Mouse (Mus musculus) MEL (cell line): Measurements from ENCODE around the gene Clhc1. TPM values are rescaled to one million over a fixed set of nuclear protein-coding genes. Genes with fewer than 3 reads are reported as not detected.

ENCODE experiments used
- DNase-seq: peaks from one replicate; pipeline ENCODE4 v3.0.0; 2011; ENCODE audit warnings: low read depth, low spot score
- H3K27ac ChIP-seq: 2 replicates; pipeline ENCODE4 v1.5.1; 2012; ENCODE audit warnings: low read depth, mild to moderate bottlenecking, control low read depth, low read length, moderate library complexity; ENCODE audit not compliant: control insufficient read depth
- H3K27me3 ChIP-seq, 2 experiments: fragments of 150-350 bp in 1 of 2; sonication (generic) in 1 of 2; 2 replicates each; pipeline ENCODE4 v1.6.1; 2012; ENCODE audit warnings: low read length in 2 of 2, mild to moderate bottlenecking in 2 of 2, improper control_type of control experiment in 1 of 2, moderate library complexity in 1 of 2; ENCODE audit not compliant: insufficient read depth in 2 of 2, control insufficient read depth in 1 of 2
- H3K36me3 ChIP-seq, 2 experiments: 2 replicates each; pipeline ENCODE4 v1.6.1; 2012 to 2014; ENCODE audit warnings: low read length in 2 of 2, improper control_type of control experiment in 1 of 2, inconsistent platforms in 1 of 2, mild to moderate bottlenecking in 1 of 2; ENCODE audit not compliant: insufficient read depth in 2 of 2, control insufficient read depth in 1 of 2
- H3K4me1 ChIP-seq, 2 experiments: fragments of 150-350 bp in 1 of 2; sonication (generic) in 1 of 2; 2 replicates each; pipeline ENCODE4 v1.6.1; 2012; ENCODE audit warnings: low read length in 2 of 2, improper control_type of control experiment in 1 of 2, mild to moderate bottlenecking in 1 of 2; ENCODE audit not compliant: insufficient read depth in 2 of 2, control insufficient read depth in 1 of 2
- H3K4me3 ChIP-seq, 2 experiments: fragments of 150-350 bp in 1 of 2; sonication (generic) in 1 of 2; 2 replicates each; pipeline ENCODE4 v1.5.1; 2012; ENCODE audit warnings: low read depth in 2 of 2, low read length in 2 of 2, mild to moderate bottlenecking in 2 of 2, moderate library complexity in 2 of 2, control low read depth in 1 of 2, improper control_type of control experiment in 1 of 2; ENCODE audit not compliant: control insufficient read depth in 1 of 2, insufficient read depth in 1 of 2
- H3K79me2 ChIP-seq: 2 replicates; pipeline ENCODE4 v1.6.1; 2012; ENCODE audit warnings: mild to moderate bottlenecking, low read length, moderate library complexity; ENCODE audit not compliant: control insufficient read depth, poor library complexity, insufficient read depth
- H3K9ac ChIP-seq: 2 replicates; pipeline ENCODE4 v1.6.1; 2012; ENCODE audit warnings: low read depth, mild to moderate bottlenecking, control low read depth, low read length, moderate library complexity; ENCODE audit not compliant: control insufficient read depth, poor library complexity, severe bottlenecking
- H3K9me3 ChIP-seq: fragments of 150-350 bp; sonication (generic); replicated peaks from 2 replicates; pipeline ENCODE4 v1.6.1; 2012; ENCODE audit warnings: mild to moderate bottlenecking, low read length, improper control_type of control experiment, moderate library complexity; ENCODE audit not compliant: insufficient read depth
- BHLHE40 ChIP-seq: IDR thresholded peaks from 2 replicates; pipeline ENCODE4 v1.6.1; 2012; ENCODE audit warnings: low read depth, mild to moderate bottlenecking, inconsistent platforms, low read length, improper control_type of control experiment, borderline replicate concordance
- CHD1 ChIP-seq: IDR thresholded peaks from 2 replicates; pipeline ENCODE4 v1.6.1; 2012; ENCODE audit warnings: low read depth, mild to moderate bottlenecking, inconsistent platforms, low read length, improper control_type of control experiment
- CHD2 ChIP-seq: IDR thresholded peaks from 2 replicates; pipeline ENCODE4 v1.6.1; 2011; ENCODE audit warnings: low read length, improper control_type of control experiment
- CTCF ChIP-seq, 3 experiments: IDR thresholded peaks in 2 of 3; conservative IDR thresholded peaks in 1 of 3; 2 replicates each; pipeline ENCODE4 v1.5.1; 2011 to 2012; ENCODE audit warnings: low read length in 3 of 3, low read depth in 2 of 3, mild to moderate bottlenecking in 2 of 3, improper control_type of control experiment in 1 of 3, inconsistent platforms in 1 of 3, mixed read lengths in 1 of 3, moderate library complexity in 1 of 3; ENCODE audit not compliant: control insufficient read depth in 1 of 3, insufficient read depth in 1 of 3, poor library complexity in 1 of 3, severe bottlenecking in 1 of 3
- E2F4 ChIP-seq: IDR thresholded peaks from 2 replicates; pipeline ENCODE4 v1.6.1; 2011; ENCODE audit warnings: low read depth, low read length, improper control_type of control experiment, borderline replicate concordance
- ELF1 ChIP-seq: IDR thresholded peaks from 2 replicates; pipeline ENCODE4 v1.6.1; 2014; ENCODE audit warnings: low read depth, mild to moderate bottlenecking, inconsistent platforms, low read length, improper control_type of control experiment, moderate library complexity
- EP300 ChIP-seq, 2 experiments: IDR thresholded peaks; 2 replicates each; pipeline ENCODE4 v1.6.1; 2011; ENCODE audit warnings: improper control_type of control experiment in 2 of 2, low read length in 2 of 2, low read depth in 1 of 2, mild to moderate bottlenecking in 1 of 2
- ETS1 ChIP-seq: IDR thresholded peaks from 2 replicates; pipeline ENCODE4 v1.6.1; 2012; ENCODE audit warnings: low read depth, mild to moderate bottlenecking, inconsistent platforms, low read length, improper control_type of control experiment, moderate library complexity
- GABPA ChIP-seq: IDR thresholded peaks from 2 replicates; pipeline ENCODE4 v1.6.1; 2012; ENCODE audit warnings: low read depth, mild to moderate bottlenecking, inconsistent platforms, low read length, improper control_type of control experiment, moderate library complexity
- GATA1 ChIP-seq: IDR thresholded peaks from 2 replicates; pipeline ENCODE4 v1.6.1; 2011; ENCODE audit warnings: low read depth, low read length, improper control_type of control experiment
- HCFC1 ChIP-seq: IDR thresholded peaks from 2 replicates; pipeline ENCODE4 v1.6.1; 2012; ENCODE audit warnings: low read depth, mild to moderate bottlenecking, inconsistent platforms, low read length, improper control_type of control experiment, moderate library complexity
- KAT2A ChIP-seq: conservative IDR thresholded peaks from 2 replicates; pipeline ENCODE4 v1.6.1; 2012; ENCODE audit warnings: low read depth, low read length, improper control_type of control experiment, inconsistent platforms
- MAFK ChIP-seq: IDR thresholded peaks from 2 replicates; pipeline ENCODE4 v1.6.1; 2011; ENCODE audit warnings: low read depth, mild to moderate bottlenecking, low read length, improper control_type of control experiment, borderline replicate concordance
- MAX ChIP-seq: IDR thresholded peaks from 2 replicates; pipeline ENCODE4 v1.6.1; 2011; ENCODE audit warnings: low read length, improper control_type of control experiment
- MAZ ChIP-seq: IDR thresholded peaks from 2 replicates; pipeline ENCODE4 v1.6.1; 2012; ENCODE audit warnings: low read depth, mild to moderate bottlenecking, inconsistent platforms, low read length, improper control_type of control experiment
- MXI1 ChIP-seq: IDR thresholded peaks from 2 replicates; pipeline ENCODE4 v1.6.1; 2011; ENCODE audit warnings: mild to moderate bottlenecking, low read depth, low read length, improper control_type of control experiment
- MYB ChIP-seq: IDR thresholded peaks from 2 replicates; pipeline ENCODE4 v1.6.1; 2011; ENCODE audit warnings: mild to moderate bottlenecking, low read depth, low read length, improper control_type of control experiment
- NELFE ChIP-seq: IDR thresholded peaks from 2 replicates; pipeline ENCODE4 v1.6.1; 2011; ENCODE audit warnings: low read depth, low read length, improper control_type of control experiment
- NRF1 ChIP-seq: IDR thresholded peaks from 2 replicates; pipeline ENCODE4 v1.6.1; 2014; ENCODE audit warnings: low read depth, mild to moderate bottlenecking, inconsistent platforms, low read length, improper control_type of control experiment, moderate library complexity; ENCODE audit not compliant: poor library complexity, insufficient read depth, severe bottlenecking
- POLR2A ChIP-seq, 2 experiments: IDR thresholded peaks; 2 replicates each; pipeline ENCODE4 v1.6.1; 2011 to 2012; ENCODE audit warnings: low read length in 2 of 2, mild to moderate bottlenecking in 2 of 2, control low read depth in 1 of 2, improper control_type of control experiment in 1 of 2, low read depth in 1 of 2, moderate library complexity in 1 of 2; ENCODE audit not compliant: control insufficient read depth in 1 of 2, insufficient read depth in 1 of 2, poor library complexity in 1 of 2
- RAD21 ChIP-seq: IDR thresholded peaks from 2 replicates; pipeline ENCODE4 v1.6.1; 2011; ENCODE audit warnings: mild to moderate bottlenecking, low read depth, low read length, improper control_type of control experiment
- SMC3 ChIP-seq: IDR thresholded peaks from 2 replicates; pipeline ENCODE4 v1.6.1; 2011; ENCODE audit warnings: low read depth, low read length, improper control_type of control experiment
- TAL1 ChIP-seq: IDR thresholded peaks from 2 replicates; pipeline ENCODE4 v1.6.1; 2012; ENCODE audit warnings: mild to moderate bottlenecking, inconsistent platforms, low read length, moderate library complexity, mixed read lengths
- TBP ChIP-seq: IDR thresholded peaks from 2 replicates; pipeline ENCODE4 v1.8.0; 2011; ENCODE audit warnings: low read depth, low read length, improper control_type of control experiment
- TCF12 ChIP-seq: IDR thresholded peaks from 2 replicates; pipeline ENCODE4 v1.6.1; 2014; ENCODE audit warnings: low read depth, mild to moderate bottlenecking, inconsistent platforms, low read length, improper control_type of control experiment, moderate library complexity
- USF1 ChIP-seq: IDR thresholded peaks from 2 replicates; pipeline ENCODE4 v1.6.1; 2014; ENCODE audit warnings: low read depth, mild to moderate bottlenecking, inconsistent platforms, low read length, improper control_type of control experiment, moderate library complexity
- USF2 ChIP-seq, 2 experiments: IDR thresholded peaks; 2 replicates each; pipeline ENCODE4 v1.6.1; 2011 to 2012; ENCODE audit warnings: improper control_type of control experiment in 2 of 2, low read length in 2 of 2, borderline replicate concordance in 1 of 2, inconsistent platforms in 1 of 2, low read depth in 1 of 2, mild to moderate bottlenecking in 1 of 2; ENCODE audit not compliant: insufficient read depth in 1 of 2
- ZC3H11A ChIP-seq: IDR thresholded peaks from 2 replicates; pipeline ENCODE4 v1.6.1; 2012; ENCODE audit warnings: low read depth, mild to moderate bottlenecking, inconsistent platforms, low read length, improper control_type of control experiment
- ZKSCAN1 ChIP-seq: IDR thresholded peaks from 2 replicates; pipeline ENCODE4 v1.6.1; 2012; ENCODE audit warnings: low read depth, mild to moderate bottlenecking, inconsistent platforms, low read length, improper control_type of control experiment, moderate library complexity
- ZMIZ1 ChIP-seq: IDR thresholded peaks from 2 replicates; pipeline ENCODE4 v1.6.1; 2012; ENCODE audit warnings: low read depth, mild to moderate bottlenecking, inconsistent platforms, low read length, improper control_type of control experiment, moderate library complexity
- polyA plus RNA-seq, 2 experiments: library from polyadenylated mRNA; stranded (reverse) in 1 of 2; unstranded in 1 of 2; fragments of >175 nt in 1 of 2; fragments of >200 nt in 1 of 2; gene quantifications; 2 replicates each; pipeline versions ENCODE4 v1.2.1 to v1.2.4; 2012; ENCODE audit warnings: low replicate concordance in 2 of 2, low read depth in 1 of 2; ENCODE audit not compliant: insufficient read length in 2 of 2, insufficient read depth in 1 of 2, missing spikeins in 1 of 2
- total RNA-seq: library from RNA; depleted of rRNA; stranded (reverse); fragments of 300-350 nt; gene quantifications from 2 replicates; pipeline ENCODE4 v1.2.3, GENCODE M21; 2012

The Clhc1 gene
- total and polyA plus RNA-seq, 3 experiments = 0.08 to 0.62 TPM; not detected in 1

GRCm38 (mm10) chr11:29548504-29549424, 1.0 kb downstream of the Clhc1 start:
- Histone ChIP-seq H3K27ac (peak overlapping the region; percentile 92), H3K4me1 (peaks cover 4 to 17% of the 10 kb centered on the region in 2 experiments), H3K36me3 (peaks cover 22 to 33% of the 10 kb centered on the region in 2 experiments), H3K9me3 (no peaks in the 10 kb centered on the region), H3K79me2 (peaks cover 26% of the 10 kb centered on the region), H3K9ac (peak overlapping the region; percentile 97), H3K27me3 (no peaks in the 10 kb centered on the region), H3K4me3 (peak overlapping the region; percentile 75 to 99)
- peak; percentile 87 for DNase-seq
- TF ChIP-seq CHD1 = 0 out of 2 replicates have a peak, but pooled peaks have one; percentile 15
- TF ChIP-seq MYB = no peak
- TF ChIP-seq ELF1 = no peak
- TF ChIP-seq NELFE = no peak
- no peak for TF ChIP-seq ZC3H11A
- TF ChIP-seq ETS1 = peak; percentile 1; the same call in 1 of the 2 replicates
- peak; percentile 76; the same call in 1 of the 2 replicates for TF ChIP-seq TBP
- no peak for TF ChIP-seq TAL1
- no peak; the same call in none of the 2 replicates for TF ChIP-seq MAX
- TF ChIP-seq CTCF (IDR thresholded peaks at IDR 0.05 in 2 of 3, conservative IDR thresholded peaks at IDR 0.05 in 1 of 3; ENCODE audit: control insufficient read depth in 1 of 3, insufficient read depth in 1 of 3, low read depth in 2 of 3, low read length in 3 of 3, poor library complexity in 1 of 3, severe bottlenecking in 1 of 3) = peak in 2 of 3 experiments; percentile 23 to 49; a peak in 3 of 6 replicates
- TF ChIP-seq SMC3 = no peak; the same call in 1 of the 2 replicates
- TF ChIP-seq BHLHE40 = no peak
- TF ChIP-seq NRF1 = no peak
- TF ChIP-seq USF2 (IDR thresholded peaks at IDR 0.05; ENCODE audit: borderline replicate concordance in 1 of 2, insufficient read depth in 1 of 2, low read depth in 1 of 2, low read length in 2 of 2) = no peak
- TF ChIP-seq MAFK = no peak
- 0 out of 2 replicates have a peak, but pooled peaks have one; percentile 5 for TF ChIP-seq MAZ
- 0 out of 2 replicates have a peak, but pooled peaks have one; percentile 5 for TF ChIP-seq USF1
- TF ChIP-seq RAD21 = no peak
- peak; percentile 58; the same call in 1 of the 2 replicates for TF ChIP-seq ZMIZ1
- peak; percentile 6; the same call in 1 of the 2 replicates for TF ChIP-seq MXI1
- no peak for TF ChIP-seq KAT2A
- TF ChIP-seq GATA1 = no peak; the same call in 1 of the 2 replicates
- TF ChIP-seq HCFC1 = no peak
- no peak for TF ChIP-seq CHD2
- no peak for TF ChIP-seq EP300 (IDR thresholded peaks at IDR 0.05; ENCODE audit: low read depth in 1 of 2, low read length in 2 of 2)
- no peak for TF ChIP-seq ZKSCAN1
- no peak for TF ChIP-seq GABPA
- TF ChIP-seq TCF12 = no peak
- peak in 1 of 2 experiments; percentile 50; a peak in 1 of 4 replicates for TF ChIP-seq POLR2A (IDR thresholded peaks at IDR 0.05; ENCODE audit: control insufficient read depth in 1 of 2, insufficient read depth in 1 of 2, low read depth in 1 of 2, low read length in 2 of 2, poor library complexity in 1 of 2)
- 0 out of 2 replicates have a peak, but pooled peaks have one; percentile 56 for TF ChIP-seq E2F4
